Mouse (Mus musculus) liver, embryonic 12.5 days (tissue): ENCODE measurements around the gene Cdk11b. TPM values are rescaled to one million over a fixed set of nuclear protein-coding genes. Genes with fewer than 3 reads are reported as not detected.

ENCODE experiments used
- polyA plus RNA-seq: library from polyadenylated mRNA; unstranded; fragments of >200 nt; fragmentation: Nextera tagmentation; extraction: Ambion mirVana; gene quantifications from 2 replicates; pipeline ENCODE4 v1.2.1, GENCODE M21; 2016

Cdk11b gene
- polyA plus RNA-seq, 1 experiment from 2014 or later, result 45.5 TPM

Other genes with a start within 250 kb of the Cdk11b start
- gene Gabrd, start 226.7 kb upstream of the Cdk11b start, polyA plus RNA-seq, result not detected in 2 replicates
- 0.39 and 0.53 TPM in 2 replicates for gene Cfap74, start 215.7 kb upstream of the Cdk11b start, polyA plus RNA-seq
- gene Tmem52, start 155.7 kb upstream of the Cdk11b start, polyA plus RNA-seq, result not detected in 2 replicates
- gene Gnb1, start 133.5 kb upstream of the Cdk11b start, polyA plus RNA-seq, result 174 and 177 TPM in 2 replicates
- 75.9 and 78.0 TPM in 2 replicates for gene Nadk, start 62.5 kb upstream of the Cdk11b start, polyA plus RNA-seq
- 7.1 and 7.3 TPM in 2 replicates for gene Slc35e2, start 23.4 kb upstream of the Cdk11b start, polyA plus RNA-seq
- gene Gm10563, start 20.6 kb downstream of the Cdk11b start, polyA plus RNA-seq, result not detected in 2 replicates
- gene Mmp23, start 28.5 kb downstream of the Cdk11b start, polyA plus RNA-seq, result 8.1 and 9.2 TPM in 2 replicates
- 7.2 and 7.4 TPM in 2 replicates for gene Mib2, start 44.3 kb downstream of the Cdk11b start, polyA plus RNA-seq
- gene Fndc10, start 69.5 kb downstream of the Cdk11b start, polyA plus RNA-seq, result 1.9 and 2.0 TPM in 2 replicates
- gene Ssu72, start 79.9 kb downstream of the Cdk11b start, polyA plus RNA-seq, result 80.8 and 91.2 TPM in 2 replicates
- 0.17 and 0.24 TPM in 2 replicates for gene Tmem240, start 109.9 kb downstream of the Cdk11b start, polyA plus RNA-seq
- gene Atad3a, start 136.2 kb downstream of the Cdk11b start, polyA plus RNA-seq, result 101 and 110 TPM in 2 replicates
- gene Vwa1, start 149.8 kb downstream of the Cdk11b start, polyA plus RNA-seq, result 0.49 and 0.73 TPM in 2 replicates
- 0.32 TPM in 2 replicates for gene Tmem88b, start 161.0 kb downstream of the Cdk11b start, polyA plus RNA-seq
- not detected in 2 replicates for gene Ankrd65, start 165.6 kb downstream of the Cdk11b start, polyA plus RNA-seq
- gene Mrpl20, start 178.0 kb downstream of the Cdk11b start, polyA plus RNA-seq, result 223 and 228 TPM in 2 replicates
- gene Ccnl2, start 187.6 kb downstream of the Cdk11b start, polyA plus RNA-seq, result 98.8 and 101 TPM in 2 replicates
- 146 and 153 TPM in 2 replicates for gene Aurkaip1, start 206.4 kb downstream of the Cdk11b start, polyA plus RNA-seq
- gene Mxra8, start 214.8 kb downstream of the Cdk11b start, polyA plus RNA-seq, result 8.1 and 9.2 TPM in 2 replicates
- gene Dvl1, start 222.5 kb downstream of the Cdk11b start, polyA plus RNA-seq, result 10.7 and 12.1 TPM in 2 replicates
- 0.07 and 0.11 TPM in 2 replicates for gene Tas1r3, start 238.5 kb downstream of the Cdk11b start, polyA plus RNA-seq
- 10.3 and 10.8 TPM in 2 replicates for gene Cptp, start 244.6 kb downstream of the Cdk11b start, polyA plus RNA-seq
- 50.0 and 51.4 TPM in 2 replicates for gene Ints11, start 244.7 kb downstream of the Cdk11b start, polyA plus RNA-seq